Mouse (Mus musculus) heart, postnatal 0 days (tissue): ENCODE results near the gene Ramp1. TPM values are rescaled to one million over a fixed set of nuclear protein-coding genes. Genes with fewer than 3 reads are reported as not detected.
A peak's percentile ranks its signal among the peaks of the same experiment; 100 is the strongest.

ENCODE experiments used
- ATAC-seq: fragments of 200-750 bp; cut with Nextera tagmentation; 2 replicates; pipeline ENCODE4 v1.8.0; 2017; ENCODE audit warnings: low read depth, moderate number of reproducible peaks, moderate library complexity; ENCODE audit not compliant: insufficient read depth
- DNase-seq: peaks from one replicate; pipeline ENCODE4 v3.0.0-alpha.2; 2016; ENCODE audit warnings: low spot score
- H3K27ac ChIP-seq: fragments of 300-500 bp; sonication (generic); 2 replicates; pipeline ENCODE4 v1.5.1; 2014; ENCODE audit warnings: low read depth, mild to moderate bottlenecking
- H3K27me3 ChIP-seq: fragments of 300-500 bp; sonication (generic); 2 replicates; pipeline ENCODE4 v1.6.1; 2014; ENCODE audit warnings: low read length, mixed read lengths; ENCODE audit not compliant: control insufficient read depth, insufficient read depth
- H3K36me3 ChIP-seq: fragments of 300-500 bp; sonication (generic); replicated peaks from 2 replicates; pipeline ENCODE4 v1.6.1; 2014; ENCODE audit warnings: low read length, mixed read lengths; ENCODE audit not compliant: control insufficient read depth, insufficient read depth
- H3K4me1 ChIP-seq: fragments of 300-500 bp; sonication (generic); 2 replicates; pipeline ENCODE4 v1.6.1; 2014; ENCODE audit warnings: antibody characterized with exemption; ENCODE audit not compliant: control insufficient read depth, insufficient read depth
- H3K4me2 ChIP-seq: fragments of 300-500 bp; sonication (generic); 2 replicates; pipeline ENCODE4 v1.6.1; 2014; ENCODE audit warnings: low read depth, mild to moderate bottlenecking, low read length, moderate library complexity
- H3K4me3 ChIP-seq: fragments of 300-500 bp; sonication (generic); 2 replicates; pipeline ENCODE4 v1.5.1; 2014; ENCODE audit warnings: low read depth, low read length
- H3K9ac ChIP-seq: fragments of 300-500 bp; sonication (generic); replicated peaks from 2 replicates; pipeline ENCODE4 v1.6.1; 2014; ENCODE audit warnings: low read depth, low read length, mixed read lengths
- H3K9me3 ChIP-seq: fragments of 300-500 bp; sonication (generic); replicated peaks from 2 replicates; pipeline ENCODE4 v1.6.1; 2016; ENCODE audit warnings: low read length; ENCODE audit not compliant: control insufficient read depth
- CTCF ChIP-seq: IDR thresholded peaks from 2 replicates; pipeline ENCODE4 v1.5.1; 2016; ENCODE audit warnings: antibody characterized with exemption, control low read depth, low read depth
- EP300 ChIP-seq: IDR thresholded peaks from 2 replicates; pipeline ENCODE4 v1.6.1; 2016; ENCODE audit warnings: antibody characterized with exemption, low read depth
- WGBS: fragments of 180-500 bp; shearing (Covaris S2); extraction: QIAGEN DNeasy Blood & Tissue Kit; methylation state at CpG from one replicate; pipeline ENCODE4 v1.1.7; 2014; 5-methylcytosine and 5-hydroxymethylcytosine counted together
- polyA plus RNA-seq: library from polyadenylated mRNA; unstranded; fragments of >200 nt; fragmentation: Nextera tagmentation; extraction: Ambion mirVana; gene quantifications from 2 replicates; pipeline ENCODE4 v1.2.1, GENCODE M21; 2015
- total RNA-seq: library from RNA; depleted of rRNA; stranded (reverse); fragments of >200 nt; gene quantifications from 2 replicates; pipeline ENCODE4 v1.2.3, GENCODE M21; 2014; ENCODE audit warnings: low replicate concordance

Gene Ramp1
- total and polyA plus RNA-seq, 2 experiments from 2014 or later, result 46.7 to 62.4 TPM

GRCm38 (mm10) chr1:91207334-91208074 is 27.9 kb downstream of the Ramp1 start:
- 57% methylated on average over 3 of the region's 3 CpGs for WGBS
- TF ChIP-seq CTCF, result no peak
- TF ChIP-seq EP300, result no peak
- no peaks in the 10 kb centered on the region for H3K36me3 ChIP-seq
- no peak for ATAC-seq
- H3K4me3 ChIP-seq, result no peak overlapping the region
- H3K9ac ChIP-seq, result no peak overlapping the region
- no peaks in the 10 kb centered on the region for H3K9me3 ChIP-seq
- no peak overlapping the region for H3K4me2 ChIP-seq
- no peak for DNase-seq
- H3K4me1 ChIP-seq, result peaks cover 45% of the 10 kb centered on the region
- peak overlapping the region; percentile 98; the same call in 1 of the 2 replicates for H3K27ac ChIP-seq
- no peaks in the 10 kb centered on the region for H3K27me3 ChIP-seq

DNA sequence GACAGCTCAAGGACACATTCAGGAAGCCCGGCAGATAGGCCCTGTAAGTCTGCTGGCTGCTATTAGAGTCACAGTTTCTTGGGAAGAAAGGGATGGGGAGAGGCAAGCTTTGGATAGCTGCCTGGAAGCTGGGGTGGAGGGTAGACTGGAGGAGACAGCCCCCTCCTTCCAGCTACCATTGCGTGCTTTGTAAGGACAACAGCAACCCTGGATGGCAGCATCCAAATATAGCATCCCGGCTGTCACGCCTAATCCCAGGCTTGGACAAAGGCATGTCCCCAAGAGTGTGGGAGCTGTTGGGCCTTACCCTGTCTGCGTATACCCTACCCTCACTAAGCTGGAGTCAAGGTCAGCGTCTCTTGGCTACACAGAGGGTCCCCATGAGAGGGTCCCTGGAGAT is 29.7 kb downstream of the Ramp1 start:
- Histone ChIP-seq H3K4me2 (0 out of 2 replicates have a peak overlapping the region, but pooled peaks have one; percentile 3), H3K27me3 (no peaks in the 10 kb centered on the region), H3K27ac (peak overlapping the region; percentile 98), H3K9ac (0 out of 2 replicates have a peak overlapping the region, but pooled peaks have one; percentile 11), H3K36me3 (no peaks in the 10 kb centered on the region), H3K9me3 (no peaks in the 10 kb centered on the region), H3K4me1 (peaks cover 54% of the 10 kb centered on the region), H3K4me3 (no peak overlapping the region)
- ATAC-seq, result peak; percentile 77
- 31% methylated on average over 6 of the region's 6 CpGs for WGBS
- TF ChIP-seq EP300, result no peak; the same call in 1 of the 2 replicates
- no peak for TF ChIP-seq CTCF
- peak; percentile 81 for DNase-seq

- Histone ChIP-seq H3K27ac (peak overlapping the region; percentile 98), H3K9me3 (no peaks in the 10 kb centered on the region), H3K4me2 (0 out of 2 replicates have a peak overlapping the region, but pooled peaks have one; percentile 3), H3K4me1 (peaks cover 55% of the 10 kb centered on the region), H3K9ac (0 out of 2 replicates have a peak overlapping the region, but pooled peaks have one; percentile 11), H3K36me3 (no peaks in the 10 kb centered on the region), H3K4me3 (no peak overlapping the region), H3K27me3 (no peaks in the 10 kb centered on the region)
- WGBS, result 26% methylated on average over 6 of the region's 6 CpGs
- ATAC-seq (peak; percentile 70), DNase-seq (peak; percentile 75)
- TF ChIP-seq EP300 (no peak; the same call in 1 of the 2 replicates), CTCF (no peak)
These were observed 30.2 kb downstream of the Ramp1 start for GRCm38 (mm10) chr1:91209785-91210184.

- peak; percentile 81 for DNase-seq
- Histone ChIP-seq H3K27me3 (no peaks in the 10 kb centered on the region), H3K4me1 (peaks cover 68% of the 10 kb centered on the region), H3K36me3 (no peaks in the 10 kb centered on the region), H3K9ac (no peak overlapping the region), H3K4me2 (no peak overlapping the region), H3K9me3 (no peaks in the 10 kb centered on the region), H3K27ac (peak overlapping the region; percentile 98), H3K4me3 (no peak overlapping the region)
- ATAC-seq, result peak; percentile 28
- no peak for TF ChIP-seq EP300
- peak; percentile 79 for TF ChIP-seq CTCF
- WGBS, result 81% methylated on average over 1 of the region's 1 CpGs
These were observed 31.5 kb downstream of the Ramp1 start for GRCm38 (mm10) chr1:91211099-91211498.

DNA sequence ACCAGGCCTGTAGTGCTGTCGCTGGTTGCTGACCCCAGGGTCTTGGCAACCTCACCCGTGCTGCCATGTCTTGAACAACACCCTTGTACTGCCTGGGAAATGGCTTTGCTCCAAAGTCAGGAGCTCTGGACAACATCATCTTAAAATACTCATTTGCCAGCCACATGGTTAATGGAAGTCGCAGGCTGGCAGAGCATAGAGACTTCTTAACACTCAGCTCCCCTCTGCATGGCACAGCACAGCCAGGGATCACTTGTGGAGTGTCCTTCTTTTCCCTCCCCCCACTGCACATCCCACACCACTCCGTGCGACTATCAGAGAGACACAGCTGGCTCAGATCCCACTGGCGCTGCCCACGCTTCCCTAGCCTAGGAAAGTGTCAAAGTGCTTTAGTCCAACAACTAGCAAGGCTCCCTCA is 32.0 kb downstream of the Ramp1 start:
- Histone ChIP-seq H3K4me1 (peaks cover 73% of the 10 kb centered on the region), H3K27me3 (no peaks in the 10 kb centered on the region), H3K27ac (peak overlapping the region; percentile 98), H3K9me3 (no peaks in the 10 kb centered on the region), H3K4me2 (no peak overlapping the region), H3K4me3 (no peak overlapping the region), H3K36me3 (no peaks in the 10 kb centered on the region), H3K9ac (peak overlapping the region; percentile 15; the same call in 1 of the 2 replicates)
- TF ChIP-seq EP300, result peak; percentile 90
- no peak; the same call in 1 of the 2 replicates for TF ChIP-seq CTCF
- DNase-seq, result peak; percentile 73
- WGBS, result 20% methylated on average over 7 of the region's 7 CpGs
- peak; percentile 68 for ATAC-seq
